Mouse (Mus musculus): ENCODE measurements around the gene Mrpl14.

Mrpl14 gene

DNA sequence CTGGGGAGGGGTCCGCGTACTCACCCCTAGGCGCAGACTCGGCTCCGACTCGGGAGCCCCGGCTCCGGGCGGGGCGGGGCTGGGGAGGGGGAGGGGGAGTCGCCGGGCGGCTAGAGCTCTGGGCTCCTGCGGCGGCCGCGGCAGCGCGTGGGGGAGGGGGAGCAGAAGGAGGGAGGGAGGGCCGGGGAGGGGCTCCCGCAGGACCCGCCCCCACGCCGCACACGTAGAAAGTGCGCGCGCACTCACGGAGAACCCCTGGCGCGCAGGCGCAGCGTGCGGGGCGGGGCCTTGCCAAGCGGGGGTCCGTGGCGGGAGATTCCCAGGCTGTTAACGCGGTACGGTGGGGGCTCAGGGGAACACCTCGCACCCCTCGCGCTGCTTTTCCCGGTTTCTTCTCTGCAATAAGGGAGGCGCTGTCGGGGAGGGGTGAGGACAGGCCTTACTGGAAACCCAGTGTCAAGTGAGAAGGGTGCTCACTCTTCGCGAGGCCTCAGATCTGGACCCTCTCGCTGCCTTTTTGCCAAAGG lies at the start of gene Mrpl14:
TSS of gene Mrpl14 (plus strand) at position 230 of the 527 bp plus-strand sequence.
- DNase-seq, result peak; percentile 90 to 94

DNA sequence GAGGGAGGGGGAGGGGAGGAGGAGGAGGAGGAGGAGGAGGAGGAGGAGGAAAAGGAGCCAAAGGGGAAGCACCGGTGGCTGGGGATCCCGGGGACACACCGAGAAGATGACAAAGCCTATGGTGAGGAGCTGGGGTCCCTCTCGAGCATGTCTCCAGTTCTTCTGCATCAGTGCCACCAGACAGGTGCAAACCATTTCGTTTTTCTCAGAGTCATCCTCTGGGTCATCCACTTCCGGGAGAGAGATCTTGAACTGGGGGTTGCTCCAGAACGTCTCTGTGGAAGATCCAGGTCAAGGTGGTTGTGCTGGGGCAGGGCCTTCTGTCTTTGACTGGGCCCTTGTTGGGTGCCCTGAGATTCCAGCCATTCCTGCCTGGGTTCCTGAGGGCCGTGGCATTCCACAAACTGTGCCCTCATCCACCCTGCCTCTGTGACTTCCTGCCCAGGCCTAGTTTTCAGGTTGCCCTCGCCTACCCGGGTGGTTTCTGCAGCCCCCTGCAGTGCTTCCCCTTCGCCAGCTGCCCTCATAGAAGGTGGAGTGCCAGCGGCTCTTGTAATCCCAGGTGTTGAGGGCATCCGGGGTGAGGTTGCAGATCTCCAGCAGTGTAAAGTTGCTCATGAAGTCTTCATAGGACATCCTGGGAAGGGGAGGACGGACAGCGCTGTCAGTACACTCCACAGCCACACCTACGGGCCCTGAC lies 47.4 kb upstream of the Mrpl14 start:
- DNase-seq, result no peak

DNA sequence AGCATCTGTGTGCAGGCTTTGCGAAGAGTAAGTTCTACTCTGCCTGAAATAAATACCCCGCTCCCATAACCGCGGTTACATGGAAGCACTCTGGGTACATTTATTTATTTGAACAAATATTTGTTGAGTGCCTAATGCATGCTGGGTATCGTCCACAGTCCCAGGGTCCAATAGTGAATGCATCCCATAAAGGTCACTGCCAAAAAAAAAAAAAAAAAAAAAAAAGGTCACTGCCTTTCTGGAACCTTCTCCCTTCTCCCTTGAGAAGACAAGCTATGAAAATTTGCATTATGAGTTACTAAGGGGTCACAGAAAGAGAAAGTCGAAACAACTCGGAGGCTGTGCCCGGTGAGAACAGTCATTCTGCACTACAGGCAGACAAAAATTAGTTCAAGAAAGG lies 44.1 kb upstream of the Mrpl14 start:
- no peak for DNase-seq

DNA sequence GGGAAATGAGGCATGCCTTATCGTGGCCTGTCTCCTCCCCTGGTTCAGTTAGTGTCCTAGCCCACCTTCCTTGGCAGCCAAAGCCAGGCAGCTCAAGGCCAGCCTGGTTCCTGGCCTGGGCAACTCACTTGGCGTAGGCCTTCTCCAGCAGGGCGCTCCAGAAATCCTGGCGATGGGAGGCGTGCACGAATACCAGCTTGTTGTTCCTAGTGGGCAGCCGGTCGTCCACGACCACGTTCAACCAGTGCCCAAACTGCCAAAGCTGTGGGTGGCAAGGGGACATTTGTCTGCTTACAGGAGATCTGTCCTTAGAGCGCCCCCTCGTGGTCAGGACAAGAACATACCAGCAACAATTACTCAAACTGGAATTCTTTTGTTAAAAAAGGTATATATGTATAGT lies 43.4 kb upstream of the Mrpl14 start:
- DNase-seq, result peak; percentile 83 to 87

DNA sequence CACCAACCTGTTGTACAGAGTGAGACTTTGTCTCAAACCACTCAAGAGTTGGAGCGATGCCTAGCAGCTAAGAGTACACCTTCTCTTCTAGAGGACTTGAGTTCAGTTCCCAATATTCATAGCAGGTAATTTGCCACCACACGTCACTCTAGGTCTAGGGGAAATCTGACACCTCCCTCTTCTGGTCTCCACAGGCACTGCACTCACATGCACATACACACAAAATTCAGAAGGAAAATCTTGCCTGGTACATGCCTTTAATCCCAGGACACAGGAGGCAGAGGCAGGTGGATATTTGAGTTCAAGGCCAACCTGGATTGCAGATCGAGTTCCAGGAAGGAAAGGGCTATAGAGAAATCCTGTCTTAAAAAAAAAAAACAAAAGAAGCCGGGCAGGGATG lies 41.9 kb upstream of the Mrpl14 start:
- no peak for DNase-seq

DNA sequence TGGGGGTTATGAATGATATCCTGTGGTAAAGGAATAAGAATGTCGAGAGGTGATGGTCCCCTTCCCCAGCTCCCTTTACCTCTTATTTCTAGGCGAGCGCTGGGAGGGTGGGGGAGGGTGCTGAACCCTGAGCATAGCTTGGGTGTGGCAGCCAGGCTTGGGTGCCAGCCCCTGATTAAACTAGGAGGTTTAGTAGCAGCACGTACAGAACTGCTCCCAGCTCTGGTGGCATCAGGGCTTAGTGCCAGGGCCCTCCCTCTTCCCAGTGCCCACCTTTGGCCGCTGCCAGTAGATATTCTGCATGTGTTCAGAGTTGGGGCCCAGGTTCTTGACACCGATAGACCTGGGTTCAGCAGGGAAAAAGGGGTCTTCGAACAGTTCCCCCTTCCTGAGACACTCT lies 32.9 kb upstream of the Mrpl14 start:
- no peak for DNase-seq

DNA sequence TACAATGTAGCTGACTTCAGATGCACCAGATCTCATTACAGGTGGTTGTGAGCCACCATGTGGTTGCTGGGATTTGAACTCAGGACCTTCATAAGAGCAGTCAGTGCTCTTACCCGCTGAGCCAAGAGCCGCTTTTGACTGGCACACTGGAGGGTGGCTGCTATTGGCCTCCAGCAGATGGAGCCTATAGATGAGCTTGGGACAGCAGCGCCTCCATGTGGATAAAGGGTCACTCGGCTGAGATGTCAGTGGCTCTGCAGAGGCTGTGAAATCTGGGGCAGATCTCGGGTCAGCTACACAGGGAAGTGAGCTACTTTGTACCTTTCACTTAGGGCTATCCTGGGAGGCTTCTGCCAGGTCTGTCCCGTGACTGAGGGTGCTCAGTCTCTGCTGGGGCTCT lies 30.3 kb upstream of the Mrpl14 start:
- DNase-seq, result peak; percentile 34 to 40

DNA sequence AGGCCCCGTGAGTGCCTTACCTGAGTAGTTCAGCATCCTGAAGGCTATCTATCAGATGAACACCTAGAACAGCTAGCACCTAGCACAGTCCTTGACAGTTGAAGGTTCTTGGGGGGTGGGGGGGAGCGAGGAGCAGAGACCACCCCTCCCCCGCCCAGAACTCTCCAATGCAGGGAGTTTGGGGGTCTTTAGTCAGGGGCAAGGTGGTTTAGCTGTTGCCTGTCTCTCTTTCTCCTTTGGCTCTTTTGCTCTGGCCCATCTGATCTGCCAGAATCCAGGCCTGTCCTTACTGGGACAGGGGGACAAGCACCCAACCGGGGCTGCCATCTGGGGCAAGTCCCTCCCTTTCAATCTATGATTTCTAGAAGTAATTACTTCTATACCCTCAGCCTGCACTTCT lies 26.9 kb upstream of the Mrpl14 start, which contains the start of gene Capn11:
TSS of gene Capn11 (minus strand) at position 101 of the 400 bp plus-strand sequence.
- DNase-seq, result no peak

DNA sequence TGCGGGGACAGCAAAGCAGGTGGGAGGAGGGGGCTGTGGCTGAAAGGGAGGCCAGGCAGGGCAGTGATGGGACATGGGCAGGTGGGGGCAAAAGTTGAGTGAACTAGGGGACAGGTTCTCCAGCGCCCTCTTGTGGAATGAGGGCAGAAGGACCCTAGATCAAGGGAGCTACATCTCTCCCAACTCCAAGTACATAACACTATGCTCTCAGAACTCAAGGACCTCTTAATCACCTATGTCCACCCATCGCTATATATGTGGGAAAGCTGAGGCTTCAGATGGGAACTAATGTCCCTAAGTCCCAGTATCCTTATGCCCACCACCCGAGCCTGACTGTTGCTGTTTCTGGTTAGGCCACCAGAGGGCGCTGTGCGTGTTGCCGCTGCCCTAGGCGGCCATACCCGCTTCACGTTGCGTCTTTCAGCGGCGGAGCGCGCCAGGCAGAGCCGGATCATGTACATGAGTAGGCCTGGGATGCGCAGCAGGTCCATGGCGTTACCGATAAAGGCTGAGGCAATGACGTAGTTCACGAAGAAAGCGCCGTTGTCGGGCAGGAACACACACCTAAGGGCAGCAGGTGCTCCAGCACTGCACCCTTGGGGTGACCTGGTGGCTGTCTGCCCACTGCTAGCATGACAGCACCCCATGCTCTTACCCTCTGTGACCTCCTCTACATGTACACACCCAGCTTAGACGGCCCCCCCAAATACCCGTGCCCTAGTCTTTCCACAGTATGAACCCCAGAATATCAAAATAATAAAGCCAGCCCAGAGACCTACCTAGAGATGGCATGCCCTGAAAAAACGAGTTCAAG lies 22.8 kb upstream of the Mrpl14 start:
- DNase-seq, result peak; percentile 83 to 84

DNA sequence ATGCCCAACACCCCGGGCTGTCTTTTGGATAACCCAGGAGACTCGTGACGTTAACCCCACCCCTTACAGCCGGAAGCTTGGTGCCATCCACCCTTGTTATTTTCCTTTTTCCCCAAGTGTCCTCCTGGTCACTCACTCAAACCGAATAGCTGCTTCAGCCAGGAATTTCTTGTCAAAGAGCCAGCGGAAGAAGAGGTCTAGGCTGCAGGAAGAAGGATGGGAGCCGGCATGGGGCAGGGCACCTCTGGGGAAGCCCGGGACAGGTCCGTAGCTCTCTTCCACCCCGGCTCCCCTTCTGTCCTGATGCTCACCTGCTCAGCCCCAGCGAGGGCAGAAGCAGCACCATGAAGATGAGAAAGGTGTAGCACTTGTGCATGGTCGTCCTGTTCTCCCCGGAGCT lies 21.5 kb upstream of the Mrpl14 start:
- DNase-seq, result no peak

DNA sequence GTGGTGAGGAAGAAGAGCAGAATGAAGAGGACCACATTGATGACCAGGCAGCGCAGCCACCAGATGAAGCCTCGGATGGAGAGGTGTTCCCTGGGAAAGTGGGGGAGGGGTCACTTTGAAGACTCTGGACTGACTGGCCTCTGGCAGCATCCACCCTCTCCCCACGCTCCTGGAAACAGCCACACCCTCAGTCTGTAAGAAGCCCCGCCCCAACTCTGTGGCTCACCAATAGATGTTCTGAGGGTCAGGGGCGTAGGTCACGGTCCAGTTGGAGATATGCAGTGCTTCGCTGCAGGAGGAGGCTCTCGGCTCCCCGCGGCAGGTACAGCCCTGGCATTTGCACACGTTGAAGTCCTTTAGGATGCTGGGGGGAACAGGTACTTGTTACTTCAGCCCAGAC lies 20.0 kb upstream of the Mrpl14 start:
- DNase-seq, result no peak

DNA sequence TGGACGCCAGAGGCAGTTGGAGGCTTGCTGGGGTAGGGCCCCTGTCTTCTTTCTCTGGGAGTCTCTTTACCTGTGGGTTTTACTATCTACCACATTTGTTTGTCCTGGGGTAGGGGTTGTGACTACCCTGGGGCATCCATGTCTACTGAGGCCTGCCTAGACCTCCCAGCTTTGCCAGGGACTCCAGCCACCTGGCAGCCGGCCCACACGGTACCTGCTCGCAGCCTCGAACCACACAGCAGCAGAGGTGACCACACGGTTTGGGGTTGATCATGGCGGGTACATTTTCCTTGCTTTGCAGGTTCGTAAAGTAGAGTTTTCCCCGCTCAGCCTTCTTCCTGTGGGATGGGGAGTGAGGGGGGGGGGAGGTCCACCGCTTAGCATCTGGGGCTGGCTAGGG lies 18.6 kb upstream of the Mrpl14 start:
- DNase-seq, result no peak

DNA sequence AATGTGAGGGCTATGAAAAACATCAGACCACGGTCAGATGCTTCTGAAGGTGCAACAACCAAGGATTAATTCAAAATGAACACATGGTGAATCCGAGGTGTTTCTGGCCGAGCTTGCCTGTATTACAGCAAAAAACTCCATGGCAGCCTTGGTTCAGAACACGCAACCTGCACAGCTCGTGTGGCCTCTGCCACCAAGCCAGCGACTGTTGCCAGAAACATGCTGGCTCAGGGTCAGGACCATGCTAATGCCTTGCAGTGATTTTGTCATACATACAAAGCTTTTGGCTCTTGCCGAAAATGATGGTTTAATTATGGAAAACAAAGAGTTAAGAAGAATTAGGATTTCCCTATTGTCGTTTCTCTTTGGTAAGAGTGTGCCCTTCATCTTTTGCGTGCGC lies 18.1 kb upstream of the Mrpl14 start:
- no peak for DNase-seq

DNA sequence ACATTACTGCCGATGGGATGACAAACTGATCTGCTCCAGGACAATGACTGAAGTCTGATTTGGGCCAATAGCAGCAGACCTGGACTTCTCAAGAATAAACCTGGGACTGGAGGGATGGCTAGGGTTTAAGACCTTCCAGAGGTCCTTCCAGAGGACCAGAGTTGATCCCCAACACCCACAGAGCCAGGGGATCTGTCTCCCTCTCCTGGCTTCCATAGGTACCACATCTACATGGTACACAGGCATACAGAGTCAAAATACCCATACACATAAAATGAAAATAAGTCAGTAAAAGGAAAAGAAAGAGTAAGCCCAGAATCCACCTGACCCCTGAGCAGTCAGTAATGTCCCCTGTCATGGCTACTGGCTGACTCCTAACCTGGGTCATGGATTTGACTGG lies 14.3 kb upstream of the Mrpl14 start:
- DNase-seq, result no peak

DNA sequence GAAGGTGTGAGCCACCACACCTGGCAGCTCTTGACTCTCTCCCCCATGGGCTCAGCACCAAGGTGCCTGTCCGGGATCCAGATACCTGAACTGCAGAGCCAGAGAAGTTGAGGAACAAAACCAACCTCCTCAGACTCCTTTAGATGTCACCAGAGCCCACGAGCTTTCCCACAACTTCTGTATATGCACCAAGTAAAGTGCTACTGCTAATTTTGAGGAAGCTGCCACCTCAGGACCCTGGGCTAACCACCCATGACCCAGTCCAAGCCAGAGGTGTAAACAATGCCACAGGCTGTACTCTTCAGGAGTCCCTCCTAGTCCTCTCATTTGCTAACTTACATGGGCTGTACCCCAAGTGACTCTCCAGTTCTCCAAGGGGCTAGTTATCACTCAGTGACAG lies 13.5 kb upstream of the Mrpl14 start:
- DNase-seq, result no peak

DNA sequence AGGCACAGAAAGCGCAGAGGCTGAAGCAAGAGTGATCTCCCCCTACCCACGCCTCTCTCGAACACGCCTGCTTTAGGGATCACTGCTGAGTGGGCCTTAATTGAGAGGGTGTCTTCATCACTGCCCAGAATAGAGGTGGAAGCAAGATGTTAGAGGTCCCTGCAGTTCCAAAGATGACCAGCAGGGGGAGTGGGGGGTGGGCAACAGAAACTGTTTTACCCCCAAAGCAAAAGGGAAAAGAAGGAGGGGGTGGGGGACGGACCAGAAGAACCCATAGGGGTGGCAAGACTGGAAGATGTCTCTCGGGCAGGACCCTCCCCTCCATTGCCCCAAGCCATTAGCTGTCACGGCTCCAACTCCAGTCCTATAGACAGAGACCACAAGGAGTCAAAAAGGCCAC lies 8.0 kb upstream of the Mrpl14 start:
- DNase-seq, result peak; percentile 69 to 75

DNA sequence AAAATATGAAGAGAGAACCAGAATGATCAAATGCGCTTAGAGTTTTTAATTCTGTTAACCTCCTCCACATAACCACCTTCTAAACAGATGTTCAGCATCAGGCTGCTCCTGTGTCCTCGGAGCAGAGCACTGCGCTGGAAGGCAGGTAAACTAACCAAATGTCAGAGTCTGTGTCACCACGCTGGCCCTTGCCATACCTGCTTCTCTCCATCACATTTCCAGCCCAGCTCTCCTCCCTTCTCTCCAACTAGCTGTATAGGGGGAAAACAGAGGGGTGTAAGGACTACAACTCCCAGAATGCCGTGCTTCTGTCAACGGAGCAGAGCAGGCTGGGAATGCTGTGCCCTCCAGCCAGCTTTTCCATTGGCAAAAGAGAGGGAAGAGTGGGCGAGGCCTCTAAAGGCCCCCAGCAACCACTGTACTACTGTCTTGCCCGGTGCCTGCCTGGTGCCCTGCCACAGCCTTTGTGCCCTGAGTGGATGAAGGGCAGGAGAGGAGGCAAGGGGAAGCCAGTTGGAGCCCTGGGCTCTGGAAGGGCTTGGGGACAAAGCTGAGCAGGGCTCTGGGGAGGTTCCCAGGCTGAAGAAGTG lies 5.6 kb upstream of the Mrpl14 start:
- DNase-seq, result peak; percentile 54 to 62

DNA sequence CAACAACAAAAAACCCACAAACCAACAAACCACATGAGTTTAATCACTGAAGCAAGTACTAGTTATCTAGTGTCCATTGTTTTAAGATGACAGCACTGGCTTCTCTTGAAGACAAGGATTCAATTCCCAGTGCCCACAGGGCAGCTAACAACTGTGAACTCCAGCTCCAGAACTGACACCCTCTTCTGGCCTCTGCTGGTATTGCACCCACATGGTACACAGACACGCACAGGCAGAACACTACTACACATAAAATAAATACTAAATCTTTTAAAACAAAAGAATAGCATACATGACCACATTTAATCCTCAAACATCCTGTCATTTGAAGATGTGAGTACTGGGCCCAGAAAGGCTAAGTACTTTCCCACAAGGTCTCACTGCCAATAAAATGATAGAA lies 4.5 kb upstream of the Mrpl14 start:
- DNase-seq, result peak in 1 of 2 experiments; percentile 35

DNA sequence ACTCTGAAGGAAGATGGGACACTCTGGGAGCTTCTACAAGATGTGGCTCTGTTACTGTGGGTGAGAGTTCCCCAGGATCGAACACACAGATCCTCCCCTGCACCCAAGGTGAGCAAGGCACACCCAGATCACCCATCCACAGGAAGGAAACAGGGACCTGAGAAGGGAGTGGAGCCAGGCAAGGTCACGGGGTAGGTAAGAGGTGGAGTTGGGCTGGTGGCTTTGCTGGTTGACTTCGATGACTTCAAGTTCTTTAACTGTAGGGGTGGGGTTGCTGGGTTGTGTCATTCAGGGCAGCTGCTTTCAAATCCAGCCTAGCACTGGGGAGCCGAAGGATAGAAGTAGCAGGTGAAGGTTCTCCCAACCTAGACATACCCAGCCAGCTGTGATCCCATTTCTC lies 3.3 kb upstream of the Mrpl14 start:
- no peak for DNase-seq

DNA sequence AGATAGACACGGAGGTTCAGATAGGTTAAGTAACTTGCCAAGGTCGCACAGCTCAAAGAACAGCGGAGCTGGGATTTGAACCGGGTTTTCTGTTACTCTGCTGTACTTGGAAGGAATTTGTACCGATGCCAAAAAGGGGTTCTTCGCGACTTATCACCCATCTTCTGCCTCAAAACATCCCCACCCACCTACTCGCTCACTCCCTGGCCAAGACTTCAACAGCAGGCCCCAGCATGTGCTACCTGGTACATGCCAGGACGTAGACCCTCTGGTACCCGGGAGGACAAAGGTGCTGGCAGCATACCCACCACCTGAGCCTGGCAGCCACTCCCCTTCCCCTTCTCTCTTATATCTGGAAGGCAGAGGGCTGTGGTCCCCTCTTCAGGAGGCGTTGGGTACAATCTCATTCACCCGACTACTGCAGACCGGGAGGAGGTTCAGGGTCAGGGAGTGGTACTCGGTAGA lies 1.4 kb upstream of the Mrpl14 start:
- DNase-seq, result no peak

DNA sequence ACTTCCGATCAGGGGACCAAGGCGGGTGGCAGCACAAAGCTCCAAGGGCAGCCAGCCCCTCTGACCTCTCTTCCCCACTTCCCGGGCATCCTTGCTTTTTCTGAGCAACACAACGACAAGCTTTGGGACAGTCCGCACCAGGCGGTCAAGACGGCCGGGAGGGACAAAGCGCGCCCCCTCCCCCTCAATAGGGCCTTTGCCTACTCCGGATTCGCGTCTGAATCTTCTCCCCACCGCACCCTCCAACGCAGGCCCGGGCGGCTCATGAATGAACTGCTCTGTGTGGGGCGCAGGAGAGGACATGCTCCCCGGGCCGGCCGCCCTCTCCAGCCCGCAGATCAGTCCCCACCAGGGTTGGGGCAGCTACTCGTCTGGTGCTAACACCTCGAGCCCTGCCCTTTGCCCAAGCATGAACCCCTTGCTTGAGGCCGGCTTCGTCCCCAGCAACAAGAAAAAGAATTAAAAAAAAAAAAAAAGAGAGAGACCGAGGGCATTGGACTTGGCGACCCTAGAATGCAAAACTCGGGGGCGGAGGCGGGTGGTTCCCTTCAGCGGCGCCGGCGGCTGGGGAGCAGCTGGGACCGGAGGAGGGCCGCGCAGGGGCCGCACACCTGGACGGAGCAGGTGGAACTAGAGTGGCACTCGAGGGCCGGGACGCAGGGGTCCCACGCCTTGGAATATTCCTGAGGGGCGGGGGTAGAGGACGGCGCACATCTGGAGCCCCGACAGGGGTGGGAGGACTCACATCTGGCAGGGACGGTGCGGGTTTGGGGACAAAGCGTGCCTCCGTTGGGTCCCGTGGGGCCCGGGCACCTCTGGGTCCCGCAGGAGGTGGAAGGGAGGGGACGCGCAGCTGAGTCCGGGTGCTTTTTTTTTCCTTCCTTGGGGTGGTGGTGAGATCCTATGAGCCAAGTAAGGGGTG lies 690 bp upstream of the Mrpl14 start:
- DNase-seq, result peak; percentile 46 to 48

DNA sequence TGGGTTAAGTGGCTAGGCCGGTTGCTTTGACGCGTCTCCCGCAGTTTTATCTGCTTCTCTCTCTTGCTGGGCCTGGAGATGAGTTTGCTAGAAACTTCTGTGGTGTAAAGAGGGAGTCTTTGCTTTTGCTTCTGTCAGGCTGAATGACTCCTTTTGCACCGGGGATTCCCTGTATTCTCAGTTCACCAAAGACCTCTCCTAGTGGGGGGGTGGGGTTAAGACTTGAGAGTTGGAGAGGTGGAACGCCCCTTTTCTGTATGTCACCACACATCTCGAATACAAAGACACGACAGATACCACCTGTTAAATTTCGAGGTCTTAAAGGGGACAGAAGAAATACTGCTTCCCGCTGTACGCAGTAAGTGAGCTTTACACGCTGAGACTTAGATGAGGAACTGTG lies 594 bp downstream of the Mrpl14 start, which contains the start of gene Tmem63b:
TSS of gene Tmem63b (minus strand) at position 190 of the 400 bp plus-strand sequence.
- no peak for DNase-seq
